Mouse (Mus musculus) hindbrain, postnatal 0 days (tissue): ENCODE results near the gene Atxn1l. TPM values are rescaled to one million over a fixed set of nuclear protein-coding genes. Genes with fewer than 3 reads are reported as not detected.
A peak's percentile ranks its signal among the peaks of the same experiment; 100 is the strongest.

ENCODE experiments used
- ATAC-seq: fragments of 200-750 bp; cut with Nextera tagmentation; 2 replicates; pipeline ENCODE4 v1.8.0; 2017; ENCODE audit warnings: mild to moderate bottlenecking, moderate TSS enrichment, moderate library complexity
- DNase-seq: peaks from one replicate; pipeline ENCODE4 v3.0.0-alpha.2; 2015; ENCODE audit warnings: low spot score
- H3K27ac ChIP-seq: fragments of 300-500 bp; sonication (generic); 2 replicates; pipeline ENCODE4 v1.5.1; 2014; ENCODE audit warnings: mild to moderate bottlenecking
- H3K27me3 ChIP-seq: fragments of 300-500 bp; sonication (generic); 2 replicates; pipeline ENCODE4 v1.6.1; 2014; ENCODE audit warnings: low read length, mixed read lengths; ENCODE audit not compliant: insufficient read depth
- H3K36me3 ChIP-seq: fragments of 300-500 bp; sonication (generic); 2 replicates; pipeline ENCODE4 v1.6.1; 2014; ENCODE audit warnings: low read length, mixed read lengths; ENCODE audit not compliant: insufficient read depth
- H3K4me1 ChIP-seq: fragments of 300-500 bp; sonication (generic); 2 replicates; pipeline ENCODE4 v1.6.1; 2014; ENCODE audit warnings: antibody characterized with exemption, low read length, mixed read lengths; ENCODE audit not compliant: insufficient read depth
- H3K4me2 ChIP-seq: fragments of 300-500 bp; sonication (generic); 2 replicates; pipeline ENCODE4 v1.6.1; 2014; ENCODE audit warnings: low read depth, mild to moderate bottlenecking, low read length, moderate library complexity, mixed read lengths
- H3K4me3 ChIP-seq: fragments of 300-500 bp; sonication (generic); 2 replicates; pipeline ENCODE4 v1.5.1; 2014; ENCODE audit warnings: low read length
- H3K9ac ChIP-seq: fragments of 300-500 bp; sonication (generic); replicated peaks from 2 replicates; pipeline ENCODE4 v1.6.1; 2014; ENCODE audit warnings: mild to moderate bottlenecking, low read length, moderate library complexity, mixed read lengths
- H3K9me3 ChIP-seq: fragments of 300-500 bp; sonication (generic); 2 replicates; pipeline ENCODE4 v1.6.1; 2016; ENCODE audit warnings: low read length, mixed read lengths
- CTCF ChIP-seq: IDR thresholded peaks from 2 replicates; pipeline ENCODE4 v1.5.1; 2016; ENCODE audit warnings: antibody characterized with exemption, control low read depth, low read depth
- whole genome bisulfite sequencing: fragments of 180-500 bp; shearing (Covaris S2); extraction: QIAGEN DNeasy Blood & Tissue Kit; methylation state at CpG from one replicate; pipeline ENCODE4 v1.1.7; 2014; 5-methylcytosine and 5-hydroxymethylcytosine counted together
- polyA plus RNA-seq: library from polyadenylated mRNA; unstranded; fragments of >200 nt; fragmentation: Nextera tagmentation; extraction: Ambion mirVana; gene quantifications from 2 replicates; pipeline ENCODE4 v1.2.1, GENCODE M21; 2015
- total RNA-seq: library from RNA; depleted of rRNA; stranded (reverse); fragments of >200 nt; gene quantifications from 2 replicates; pipeline ENCODE4 v1.2.3, GENCODE M21; 2014

Atxn1l gene
- total and polyA plus RNA-seq, 2 experiments from 2014 or later: 2.7 to 22.4 TPM

DNA sequence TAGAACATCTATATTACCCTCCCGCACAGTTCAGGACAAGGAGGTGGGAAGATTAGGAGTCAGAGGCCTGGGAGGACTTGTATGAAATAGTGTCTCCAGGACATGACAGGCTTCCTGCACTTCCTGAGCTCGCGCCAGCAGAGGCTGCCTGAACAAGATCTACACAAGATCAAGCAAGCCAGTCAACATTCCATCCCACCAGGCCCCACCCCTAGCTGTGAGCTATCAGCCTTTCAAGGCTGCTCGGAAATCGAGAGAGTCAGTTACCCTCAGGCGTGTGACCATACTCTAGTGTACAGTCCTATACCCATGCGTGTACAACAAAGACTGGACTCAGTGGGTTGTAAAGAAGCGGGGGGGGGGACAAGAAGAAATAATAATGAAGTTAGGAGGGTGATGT is 17.2 kb upstream of the Atxn1l start:
- no peak overlapping the region for H3K9ac ChIP-seq
- no peaks in the 10 kb centered on the region for H3K36me3 ChIP-seq
- DNase-seq (no peak), ATAC-seq (no peak)
- no peak overlapping the region for H3K4me2 ChIP-seq
- no peaks in the 10 kb centered on the region for H3K4me1 ChIP-seq
- H3K27ac ChIP-seq: no peak overlapping the region
- H3K9me3 ChIP-seq: no peaks in the 10 kb centered on the region
- no peak for TF ChIP-seq CTCF
- no peak overlapping the region for H3K4me3 ChIP-seq
- H3K27me3 ChIP-seq: no peaks in the 10 kb centered on the region
- 89% methylated on average over 8 of the region's 8 CpGs for WGBS

DNA sequence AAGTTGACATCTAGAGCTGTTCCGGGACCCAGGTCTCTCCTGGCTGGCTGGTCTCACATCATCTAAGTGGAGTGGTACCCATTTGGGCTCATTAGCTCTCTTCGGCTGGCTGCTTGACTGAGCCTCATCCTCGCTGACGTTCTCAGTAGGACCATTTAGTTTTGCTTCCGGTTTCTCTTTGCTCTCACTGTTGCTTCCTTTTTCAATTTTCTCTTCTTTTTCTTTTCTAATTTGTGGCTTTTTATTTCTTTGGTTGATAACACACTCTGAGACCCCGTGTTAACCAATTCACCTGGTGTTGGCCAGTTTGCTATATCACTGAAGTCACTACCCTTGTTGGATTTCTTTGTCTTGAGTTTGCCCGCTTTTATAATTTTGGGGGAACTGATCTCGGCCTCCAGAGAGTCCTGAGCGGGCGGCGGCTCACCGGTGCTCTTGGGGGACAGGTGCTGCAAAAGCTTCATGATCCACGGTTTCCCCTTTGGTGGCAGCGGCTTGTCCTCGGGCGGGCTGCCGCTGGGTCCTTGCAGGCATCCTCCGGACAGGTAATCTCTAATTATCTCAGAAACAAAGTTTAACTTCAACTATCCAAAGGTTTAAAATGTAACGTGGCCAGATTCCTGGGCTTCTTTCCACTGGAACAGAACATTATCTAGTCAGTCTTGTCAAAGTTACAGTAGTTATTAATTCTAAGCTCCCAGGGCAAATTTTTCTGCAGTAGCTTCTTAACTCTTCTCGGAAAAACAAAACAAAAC is 14.4 kb upstream of the Atxn1l start:
- ATAC-seq: no peak
- Histone ChIP-seq H3K27ac (no peak overlapping the region), H3K9me3 (no peaks in the 10 kb centered on the region), H3K4me1 (no peaks in the 10 kb centered on the region), H3K36me3 (no peaks in the 10 kb centered on the region), H3K9ac (no peak overlapping the region), H3K4me3 (no peak overlapping the region), H3K4me2 (no peak overlapping the region), H3K27me3 (no peaks in the 10 kb centered on the region)
- TF ChIP-seq CTCF: no peak
- 90% methylated on average over 20 of the region's 20 CpGs for WGBS
- DNase-seq: no peak

DNA sequence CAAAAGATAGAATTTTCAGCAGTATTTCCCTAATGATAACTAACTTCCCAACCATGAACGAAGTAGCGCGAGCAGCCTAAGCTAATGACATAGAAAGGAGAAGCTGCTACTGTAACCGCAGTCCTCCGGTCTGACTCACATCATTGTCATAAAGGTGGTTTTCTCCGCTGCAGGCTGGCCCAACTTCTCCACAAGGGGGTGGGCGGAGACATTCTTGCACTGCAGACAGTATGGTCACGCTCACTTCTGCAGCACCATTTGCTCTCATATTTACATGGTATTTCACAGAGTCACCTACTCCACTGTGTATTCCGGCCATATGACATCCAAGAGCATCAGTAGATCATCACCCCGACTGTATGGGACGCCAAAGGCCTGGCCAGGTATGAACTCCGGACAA is 13.2 kb upstream of the Atxn1l start:
- H3K4me2 ChIP-seq: no peak overlapping the region
- H3K27me3 ChIP-seq: no peaks in the 10 kb centered on the region
- TF ChIP-seq CTCF: 0 out of 2 replicates have a peak, but pooled peaks have one; percentile 10
- no peaks in the 10 kb centered on the region for H3K36me3 ChIP-seq
- no peaks in the 10 kb centered on the region for H3K4me1 ChIP-seq
- no peak overlapping the region for H3K27ac ChIP-seq
- 80% methylated on average over 12 of the region's 12 CpGs for WGBS
- H3K9me3 ChIP-seq: no peaks in the 10 kb centered on the region
- no peak overlapping the region for H3K9ac ChIP-seq
- ATAC-seq (no peak), DNase-seq (no peak)
- no peak overlapping the region for H3K4me3 ChIP-seq

- Histone ChIP-seq H3K9ac (no peak overlapping the region), H3K4me1 (no peaks in the 10 kb centered on the region), H3K4me3 (no peak overlapping the region), H3K27me3 (no peaks in the 10 kb centered on the region), H3K9me3 (no peaks in the 10 kb centered on the region), H3K36me3 (no peaks in the 10 kb centered on the region), H3K4me2 (no peak overlapping the region), H3K27ac (no peak overlapping the region)
- TF ChIP-seq CTCF: no peak
- DNase-seq: no peak
- 63% methylated on average over 5 of the region's 5 CpGs for WGBS
- no peak for ATAC-seq
Observed at GRCm38 (mm10) chr8:109750274-109750673, 12.7 kb upstream of the Atxn1l start.

GRCm38 (mm10) chr8:109747468-109748199 is 10.1 kb upstream of the Atxn1l start:
- no peak overlapping the region for H3K4me3 ChIP-seq
- H3K36me3 ChIP-seq: no peaks in the 10 kb centered on the region
- H3K4me2 ChIP-seq: no peak overlapping the region
- 89% methylated on average over 11 of the region's 12 CpGs for WGBS
- no peak for ATAC-seq
- TF ChIP-seq CTCF: no peak
- no peak overlapping the region for H3K9ac ChIP-seq
- no peaks in the 10 kb centered on the region for H3K4me1 ChIP-seq
- no peak for DNase-seq
- no peaks in the 10 kb centered on the region for H3K27me3 ChIP-seq
- no peaks in the 10 kb centered on the region for H3K9me3 ChIP-seq
- no peak overlapping the region for H3K27ac ChIP-seq

- Histone ChIP-seq H3K4me1 (0 out of 2 replicates have a peak, but pooled peaks cover 4% of the 10 kb centered on the region), H3K4me2 (peak overlapping the region; percentile 90), H3K27me3 (no peaks in the 10 kb centered on the region), H3K27ac (no peak overlapping the region), H3K4me3 (peak overlapping the region; percentile 100), H3K36me3 (peaks cover 15% of the 10 kb centered on the region; the same call in 1 of the 2 replicates), H3K9ac (peak overlapping the region; percentile 96; the same call in 1 of the 2 replicates), H3K9me3 (no peaks in the 10 kb centered on the region)
- WGBS: 74% methylated on average over 1 of the region's 1 CpGs
- no peak for TF ChIP-seq CTCF
- no peak for ATAC-seq
- DNase-seq: no peak
Observed at GRCm38 (mm10) chr8:109738049-109738380, 476 bp upstream of the Atxn1l start.
